8 mouse cellular contexts compared by ENCODE assay signal in genomic region chr8:11187581-11188271, GRCm38 (mm10).
DNase-seq lines count a peak whose midpoint lies in the region; ATAC-seq and TF ChIP-seq lines count a peak whose summit lies in the region.

No protein-coding gene starts in this region.

- under 1% methylated on average over 46 of the region's 46 CpGs for WGBS in embryonic facial prominence, embryonic 15.5 days
- WGBS in heart, embryonic 14.5 days, result 1% methylated on average over 46 of the region's 46 CpGs
- 3% methylated on average over 46 of the region's 46 CpGs for WGBS in liver, embryonic 11.5 days
- 1% methylated on average over 46 of the region's 46 CpGs for WGBS in stomach, embryonic 14.5 days

- H3ac ChIP-seq in myocyte (ENCODE audit: control insufficient read depth, insufficient read length), result no peak overlapping the region

- no peaks in the 10 kb centered on the region for H3K79me2 ChIP-seq in myocyte (ENCODE audit: control insufficient read depth, insufficient read depth)

- peak overlapping the region; percentile 46 for H3K4me3 ChIP-seq in embryonic facial prominence, embryonic 15.5 days (replicated peaks)
- H3K4me3 ChIP-seq in heart, embryonic 14.5 days (ENCODE audit: control insufficient read depth in 1 of 2, insufficient read depth in 1 of 2, low read depth in 1 of 2, low read length in 2 of 2), result peak overlapping the region; percentile 41 to 42
- peak overlapping the region; percentile 37 for H3K4me3 ChIP-seq in liver, embryonic 11.5 days (ENCODE audit: low read depth, low read length)
- no peak overlapping the region for H3K4me3 ChIP-seq in myocyte
- H3K4me3 ChIP-seq in stomach, embryonic 14.5 days (ENCODE audit: low read depth, low read length), result peak overlapping the region; percentile 36

- DNase-seq in B cell, adult 2 months, result peak; percentile 82 to 86
- DNase-seq in adrenal gland, postnatal 4 days (ENCODE audit: low spot score in 2 of 2), result peak; percentile 29 to 50
- DNase-seq in kidney, postnatal 10 days, result peak; percentile 80
- DNase-seq in liver, embryonic 11.5 days (ENCODE audit: low spot score), result peak; percentile 53

- peaks cover 25% of the 10 kb centered on the region for H3K4me1 ChIP-seq in embryonic facial prominence, embryonic 15.5 days
- H3K4me1 ChIP-seq in heart, embryonic 14.5 days (ENCODE audit: control insufficient read depth in 2 of 2, insufficient read depth in 2 of 2, low read length in 2 of 2), result peaks cover 38 to 48% of the 10 kb centered on the region in 2 experiments
- 0 out of 2 replicates have a peak, but pooled peaks cover 5% of the 10 kb centered on the region for H3K4me1 ChIP-seq in liver, embryonic 11.5 days (replicated peaks; ENCODE audit: control insufficient read depth, insufficient read depth, low read length)
- peaks cover 7% of the 10 kb centered on the region; the same call in 1 of the 2 replicates for H3K4me1 ChIP-seq in stomach, embryonic 14.5 days (ENCODE audit: control insufficient read depth, insufficient read depth, low read length)

- peak overlapping the region; percentile 31; the same call in 1 of the 2 replicates for H3K9ac ChIP-seq in embryonic facial prominence, embryonic 15.5 days
- H3K9ac ChIP-seq in heart, embryonic 14.5 days (ENCODE audit: low read length), result peak overlapping the region; percentile 78
- H3K9ac ChIP-seq in liver, embryonic 11.5 days (ENCODE audit: low read depth, low read length), result no peak overlapping the region
- H3K9ac ChIP-seq in stomach, embryonic 14.5 days (replicated peaks; ENCODE audit: low read depth, low read length), result peak overlapping the region; percentile 28

- peaks cover 11% of the 10 kb centered on the region; the same call in 1 of the 2 replicates for H3K27me3 ChIP-seq in embryonic facial prominence, embryonic 15.5 days
- no peaks in the 10 kb centered on the region for H3K27me3 ChIP-seq in heart, embryonic 14.5 days (ENCODE audit: control insufficient read depth, insufficient read depth, low read length)
- H3K27me3 ChIP-seq in liver, embryonic 11.5 days (replicated peaks; ENCODE audit: control insufficient read depth, insufficient read depth, low read length), result peaks cover 22% of the 10 kb centered on the region
- peaks cover 29% of the 10 kb centered on the region for H3K27me3 ChIP-seq in myocyte (ENCODE audit: control insufficient read depth, insufficient read depth, insufficient read length)
- H3K27me3 ChIP-seq in stomach, embryonic 14.5 days (ENCODE audit: control insufficient read depth, insufficient read depth, low read length), result no peaks in the 10 kb centered on the region

- no peak for ATAC-seq in embryonic facial prominence, embryonic 15.5 days (ENCODE audit: insufficient number of reproducible peaks, low FRiP score, low TSS enrichment, low read depth)
- no peak for ATAC-seq in heart, embryonic 14.5 days (ENCODE audit: insufficient number of reproducible peaks, insufficient read depth, low FRiP score, low read depth)
- no peak for ATAC-seq in liver, embryonic 11.5 days (replicated peaks; ENCODE audit: low FRiP score)
- peak; percentile 63; the same call in 1 of the 2 replicates for ATAC-seq in stomach, embryonic 14.5 days (ENCODE audit: insufficient number of reproducible peaks, insufficient read depth, low FRiP score, low read depth)

- TF ChIP-seq POLR2A in myocyte (IDR thresholded peaks at IDR 0.05; ENCODE audit: insufficient read length, low read depth), result no peak

- H3K4me2 ChIP-seq in embryonic facial prominence, embryonic 15.5 days (replicated peaks), result peak overlapping the region; percentile 82
- H3K4me2 ChIP-seq in heart, embryonic 14.5 days (ENCODE audit: low read length), result peak overlapping the region; percentile 77
- H3K4me2 ChIP-seq in liver, embryonic 11.5 days, result peak overlapping the region; percentile 68
- H3K4me2 ChIP-seq in myocyte (ENCODE audit: low read depth), result peak overlapping the region; percentile 25
- peak overlapping the region; percentile 90 for H3K4me2 ChIP-seq in stomach, embryonic 14.5 days (replicated peaks; ENCODE audit: low read depth, low read length)

- no peaks in the 10 kb centered on the region for H3K9me3 ChIP-seq in embryonic facial prominence, embryonic 15.5 days (replicated peaks)
- H3K9me3 ChIP-seq in heart, embryonic 14.5 days (ENCODE audit: control insufficient read depth, low read length), result no peaks in the 10 kb centered on the region
- no peaks in the 10 kb centered on the region for H3K9me3 ChIP-seq in liver, embryonic 11.5 days (ENCODE audit: control insufficient read depth, low read length)
- H3K9me3 ChIP-seq in stomach, embryonic 14.5 days (ENCODE audit: control insufficient read depth, low read depth, low read length), result no peaks in the 10 kb centered on the region

- H3K27ac ChIP-seq in embryonic facial prominence, embryonic 15.5 days (replicated peaks), result no peak overlapping the region
- H3K27ac ChIP-seq in heart, embryonic 14.5 days (replicated peaks in 1 of 2; ENCODE audit: control insufficient read depth in 1 of 2, insufficient read depth in 1 of 2, low read depth in 2 of 2, low read length in 2 of 2), result no peak overlapping the region
- H3K27ac ChIP-seq in liver, embryonic 11.5 days (ENCODE audit: low read depth, low read length), result no peak overlapping the region
- H3K27ac ChIP-seq in stomach, embryonic 14.5 days (ENCODE audit: low read length), result no peak overlapping the region

- no peaks in the 10 kb centered on the region for H3K36me3 ChIP-seq in embryonic facial prominence, embryonic 15.5 days
- H3K36me3 ChIP-seq in heart, embryonic 14.5 days (ENCODE audit: control insufficient read depth, insufficient read depth, low read length), result no peaks in the 10 kb centered on the region
- no peaks in the 10 kb centered on the region for H3K36me3 ChIP-seq in liver, embryonic 11.5 days (ENCODE audit: control insufficient read depth, insufficient read depth, low read length)
- no peaks in the 10 kb centered on the region for H3K36me3 ChIP-seq in myocyte (ENCODE audit: control insufficient read depth, insufficient read depth)
- no peaks in the 10 kb centered on the region for H3K36me3 ChIP-seq in stomach, embryonic 14.5 days (ENCODE audit: control insufficient read depth, insufficient read depth, low read length)

TF ChIP-seq in myocyte, 11 proteins besides CTCF, POLR2A, EP300 and RAD21:
- no peak for TF ChIP-seq TCF3 (IDR thresholded peaks at IDR 0.05; ENCODE audit: insufficient read length, low read depth)
- no peak for TF ChIP-seq POLR2AphosphoS2 (IDR thresholded peaks at IDR 0.05; ENCODE audit: insufficient read length, low read depth)
- no peak for TF ChIP-seq TCF12 (IDR thresholded peaks at IDR 0.05; ENCODE audit: insufficient read depth, poor library complexity, severe bottlenecking)
- TF ChIP-seq E2F4 (IDR thresholded peaks at IDR 0.05; ENCODE audit: insufficient read depth), result no peak
- no peak for TF ChIP-seq USF1 (IDR thresholded peaks at IDR 0.05; ENCODE audit: low read depth)
- TF ChIP-seq MYOG (IDR thresholded peaks at IDR 0.05; ENCODE audit: control insufficient read depth in 1 of 3, insufficient read depth in 1 of 3, insufficient read length in 2 of 3, low read depth in 2 of 3), result no peak
- no peak for TF ChIP-seq CEBPB (IDR thresholded peaks at IDR 0.05; ENCODE audit: insufficient read depth, poor library complexity, severe bottlenecking)
- TF ChIP-seq REST (IDR thresholded peaks at IDR 0.05; ENCODE audit: insufficient read depth, insufficient read length), result no peak
- no peak for TF ChIP-seq SRF (IDR thresholded peaks at IDR 0.05; ENCODE audit: control insufficient read depth, insufficient read length, low read depth)
- no peak for TF ChIP-seq MAX (IDR thresholded peaks at IDR 0.05; ENCODE audit: low read depth)
- no peak for TF ChIP-seq MYOD1 (IDR thresholded peaks at IDR 0.05; ENCODE audit: control insufficient read depth in 1 of 3, insufficient read length in 2 of 3, low read depth in 2 of 3)

Comparison
In these comparisons a context has a peak if more than half of its experiments do, and no peak if none do; other contexts are left out.
1. H3K4me2 ChIP-seq: peak in every context shown above with its lines; median percentile 90 in stomach, embryonic 14.5 days; 82 in embryonic facial prominence, embryonic 15.5 days; 77 in heart, embryonic 14.5 days; 68 in liver, embryonic 11.5 days; 25 in myocyte.